Mouse (Mus musculus) kidney, adult 11 months (tissue): ENCODE measurements around the gene Slc4a2.
A peak's percentile ranks its signal among the peaks of the same experiment; 100 is the strongest.

Experiments
- DNase-seq: peaks from one replicate; pipeline ENCODE4 v3.0.0; 2022

The Slc4a2 gene

GRCm38 (mm10) chr5:24426556-24427284 is 3.1 kb downstream of the Slc4a2 start:
- DNase-seq: peak; percentile 32

DNA sequence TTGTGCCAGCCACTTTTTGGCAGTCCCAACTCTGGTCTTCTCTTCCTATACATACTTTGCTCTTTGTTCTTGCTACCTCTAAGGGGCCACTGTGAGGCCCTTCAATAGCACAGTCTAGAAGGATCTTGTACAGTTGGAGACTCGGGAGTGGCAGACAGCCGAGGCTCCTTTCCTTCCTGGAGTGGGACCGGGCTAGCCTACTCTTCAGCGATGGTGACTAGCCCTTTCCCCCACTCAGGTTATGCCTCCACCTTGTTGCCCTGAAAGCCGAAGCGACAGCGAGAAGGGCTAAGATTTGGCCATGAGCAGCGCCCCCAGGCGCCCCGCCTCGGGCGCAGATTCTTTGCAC is 3.6 kb downstream of the Slc4a2 start:
- peak; percentile 40 for DNase-seq

- peak; percentile 94 for DNase-seq
Observed at GRCm38 (mm10) chr5:24427981-24428402, 4.4 kb downstream of the Slc4a2 start.

- no peak for DNase-seq
Observed at GRCm38 (mm10) chr5:24428596-24428995, 5.0 kb downstream of the Slc4a2 start.

DNA sequence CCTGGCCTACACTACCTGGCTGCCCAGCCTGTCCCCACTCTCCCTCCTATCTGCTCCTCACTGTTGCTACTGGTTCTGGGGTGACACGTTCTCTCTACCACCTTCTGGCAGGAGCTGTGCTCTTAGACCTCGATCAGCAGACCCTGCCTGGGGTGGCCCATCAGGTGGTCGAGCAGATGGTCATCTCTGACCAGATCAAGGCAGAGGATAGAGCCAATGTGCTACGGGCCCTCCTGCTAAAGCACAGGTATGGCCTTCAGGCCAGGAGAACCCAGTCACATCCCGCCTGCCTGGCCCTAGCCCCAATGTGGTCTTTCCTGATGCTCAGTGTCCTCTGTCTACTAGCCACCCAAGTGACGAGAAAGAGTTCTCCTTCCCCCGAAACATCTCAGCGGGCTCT is 10.4 kb downstream of the Slc4a2 start:
- DNase-seq: no peak

DNA sequence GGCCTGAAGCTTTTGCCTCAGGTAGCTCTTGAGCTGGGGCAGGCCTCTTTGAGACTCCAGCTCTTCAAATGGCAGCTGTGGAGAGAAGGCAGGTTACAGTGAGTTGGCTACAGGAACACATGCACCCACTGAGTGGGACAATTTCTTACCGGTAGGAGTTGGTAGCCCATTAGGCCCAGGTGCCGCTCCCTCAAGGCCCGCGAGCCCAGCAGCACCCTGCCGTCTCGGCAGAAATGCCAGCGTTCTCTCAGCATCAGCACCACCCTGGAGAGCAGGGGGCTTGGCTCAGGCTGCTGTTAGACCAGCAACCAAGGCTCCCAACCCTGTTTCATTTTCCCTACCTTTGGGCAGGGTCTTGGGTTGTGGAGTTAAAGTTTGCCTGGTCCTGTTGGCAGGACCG is 17.6 kb downstream of the Slc4a2 start:
- no peak for DNase-seq

DNA sequence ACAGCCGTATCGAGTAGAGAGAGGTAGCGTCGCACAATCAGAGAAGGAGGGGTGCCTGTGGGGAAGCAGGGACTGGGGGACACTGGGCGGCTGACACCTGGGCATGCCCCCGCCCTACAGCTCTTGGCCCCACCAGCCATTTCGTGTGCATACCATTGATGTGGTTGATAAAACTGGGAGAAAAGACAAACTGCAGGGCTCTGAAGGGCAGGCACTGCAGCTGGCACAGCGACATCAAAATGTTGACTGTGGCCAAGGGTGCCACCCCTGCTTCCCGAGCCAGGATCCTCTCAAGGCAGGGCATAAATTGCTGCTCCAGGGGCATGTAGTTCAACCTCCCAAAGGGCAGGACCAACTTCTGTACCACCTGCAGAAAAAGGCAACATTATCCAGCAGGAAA is 18.4 kb downstream of the Slc4a2 start:
- DNase-seq: no peak

- DNase-seq: peak; percentile 4
Observed at GRCm38 (mm10) chr5:24443204-24443603, 19.6 kb downstream of the Slc4a2 start.

DNA sequence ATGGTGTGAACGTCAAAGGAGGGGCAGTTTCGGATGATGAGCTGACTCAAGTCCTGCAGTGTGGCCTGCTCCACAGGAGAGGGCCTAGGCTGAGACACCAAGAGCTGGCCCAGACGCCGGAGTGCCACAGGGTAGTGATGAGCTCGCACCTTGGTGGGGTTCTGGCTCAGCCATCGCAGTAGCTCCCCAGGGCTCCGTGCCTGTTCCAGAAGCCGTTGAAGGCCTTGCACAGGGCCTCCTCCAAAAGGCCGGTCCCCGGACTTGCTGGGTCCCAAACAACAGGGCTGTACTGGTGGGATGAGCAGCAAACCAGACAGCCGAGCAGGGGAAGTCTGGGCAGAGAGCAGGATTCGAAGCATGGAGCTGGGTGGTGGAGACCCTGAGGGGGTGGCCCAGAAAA is 20.3 kb downstream of the Slc4a2 start:
- peak; percentile 31 for DNase-seq

DNA sequence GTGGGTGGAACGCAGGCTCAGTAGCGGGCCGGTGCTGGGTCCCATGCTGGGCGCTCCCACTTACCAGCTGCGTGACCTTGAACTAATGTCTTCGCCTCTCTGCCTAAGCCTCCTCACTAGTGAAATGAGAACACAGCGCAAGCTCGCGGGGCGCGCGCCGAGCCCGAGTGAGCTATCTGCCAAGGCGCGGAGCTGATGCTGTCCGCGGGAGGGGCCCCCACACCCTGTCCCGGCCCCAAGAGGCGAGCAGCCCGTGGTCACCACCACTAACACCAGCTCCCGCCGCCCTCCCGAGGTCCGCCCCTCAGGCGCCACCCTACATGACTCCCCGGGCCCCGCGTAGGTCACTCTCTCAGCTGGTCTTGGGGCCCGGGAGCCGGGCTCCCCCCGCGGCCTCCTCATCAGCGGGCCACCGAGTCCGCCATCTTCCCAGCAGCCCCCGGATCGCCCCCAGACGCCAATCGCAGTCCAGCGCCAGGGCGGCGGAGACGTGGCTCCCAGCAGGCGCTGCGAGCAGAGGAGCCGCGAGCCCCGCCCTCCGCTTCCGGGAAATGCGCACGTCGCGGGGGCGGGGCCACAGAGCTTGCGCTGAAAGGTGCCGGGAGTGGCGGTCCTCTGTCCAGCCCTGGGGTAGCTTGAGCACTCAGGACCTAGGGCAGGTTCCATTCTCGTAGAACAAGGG is 21.2 kb downstream of the Slc4a2 start, which contains the start of gene Fastk:
Gene Fastk (minus strand): TSS at position 542 of the 682 bp plus-strand sequence.
- DNase-seq: peak; percentile 92

DNA sequence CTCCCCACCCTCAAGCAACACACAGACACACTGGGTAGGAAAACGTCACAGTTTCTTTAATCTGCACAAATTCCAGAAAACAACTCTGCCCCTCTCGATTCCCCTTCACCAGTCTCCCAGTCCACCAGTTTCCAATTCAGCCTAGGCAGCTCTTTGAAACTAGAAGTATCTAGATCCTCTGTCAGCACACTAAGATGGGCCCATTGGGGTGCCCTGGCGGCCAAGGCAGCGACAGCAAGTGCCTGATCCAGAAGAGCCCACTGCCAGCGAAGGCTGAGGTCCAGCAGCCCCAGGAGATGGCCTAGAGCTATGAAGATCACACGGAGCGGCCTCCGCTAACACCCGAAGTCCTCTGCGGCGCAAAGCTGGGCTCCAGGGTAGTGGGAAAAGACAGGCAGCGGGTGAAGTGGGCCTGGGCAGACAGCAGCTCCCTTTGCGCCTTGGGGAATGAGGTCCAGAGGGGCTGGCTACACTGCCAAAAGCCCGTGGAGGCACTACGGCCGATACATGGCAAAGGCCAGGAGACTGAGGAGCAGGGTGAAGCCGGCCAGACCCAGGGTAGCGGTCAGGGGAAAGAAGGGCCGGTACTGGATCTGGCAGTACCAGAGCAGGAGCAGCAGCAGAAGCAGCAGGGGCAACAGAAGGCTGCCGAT is 21.9 kb downstream of the Slc4a2 start:
- DNase-seq: no peak

- DNase-seq: no peak
Observed at GRCm38 (mm10) chr5:24446630-24447029, 23.0 kb downstream of the Slc4a2 start.

DNA sequence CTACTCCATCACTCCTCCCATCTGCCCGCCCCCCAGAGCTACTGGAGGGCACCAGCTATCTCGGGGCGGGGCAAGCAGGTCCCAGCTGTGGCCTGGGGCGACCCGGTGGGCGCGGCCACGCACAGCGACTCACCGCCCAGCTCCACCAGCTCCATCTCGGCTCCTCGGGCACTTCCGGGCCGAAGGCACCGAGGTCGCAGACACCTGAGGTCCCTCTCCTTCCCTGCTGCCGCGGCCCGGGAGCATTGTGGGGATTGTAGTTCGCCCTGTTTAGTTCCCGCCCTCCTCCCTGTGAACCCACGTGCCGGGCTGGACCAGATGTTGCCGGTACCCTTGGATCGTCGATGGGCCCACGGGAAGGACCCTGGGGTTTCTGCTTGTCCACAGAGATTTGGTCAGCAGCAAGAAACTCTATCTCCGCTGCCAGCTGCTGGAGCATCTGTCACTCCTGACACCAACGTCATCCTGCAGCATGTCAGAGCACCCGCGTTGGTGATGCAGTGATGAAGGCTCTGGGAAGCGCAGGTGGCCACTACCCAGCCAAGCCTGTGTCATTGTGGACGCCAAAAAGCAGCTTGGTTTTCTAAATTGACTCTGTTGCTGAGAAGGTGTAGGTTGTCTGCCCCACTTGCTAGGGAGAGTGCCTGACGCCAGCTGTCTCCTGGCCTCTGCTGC is 24.1 kb downstream of the Slc4a2 start, which contains the start of gene Tmub1:
Gene Tmub1 (minus strand): TSS at position 231 of the 675 bp plus-strand sequence.
- peak; percentile 94 for DNase-seq

DNA sequence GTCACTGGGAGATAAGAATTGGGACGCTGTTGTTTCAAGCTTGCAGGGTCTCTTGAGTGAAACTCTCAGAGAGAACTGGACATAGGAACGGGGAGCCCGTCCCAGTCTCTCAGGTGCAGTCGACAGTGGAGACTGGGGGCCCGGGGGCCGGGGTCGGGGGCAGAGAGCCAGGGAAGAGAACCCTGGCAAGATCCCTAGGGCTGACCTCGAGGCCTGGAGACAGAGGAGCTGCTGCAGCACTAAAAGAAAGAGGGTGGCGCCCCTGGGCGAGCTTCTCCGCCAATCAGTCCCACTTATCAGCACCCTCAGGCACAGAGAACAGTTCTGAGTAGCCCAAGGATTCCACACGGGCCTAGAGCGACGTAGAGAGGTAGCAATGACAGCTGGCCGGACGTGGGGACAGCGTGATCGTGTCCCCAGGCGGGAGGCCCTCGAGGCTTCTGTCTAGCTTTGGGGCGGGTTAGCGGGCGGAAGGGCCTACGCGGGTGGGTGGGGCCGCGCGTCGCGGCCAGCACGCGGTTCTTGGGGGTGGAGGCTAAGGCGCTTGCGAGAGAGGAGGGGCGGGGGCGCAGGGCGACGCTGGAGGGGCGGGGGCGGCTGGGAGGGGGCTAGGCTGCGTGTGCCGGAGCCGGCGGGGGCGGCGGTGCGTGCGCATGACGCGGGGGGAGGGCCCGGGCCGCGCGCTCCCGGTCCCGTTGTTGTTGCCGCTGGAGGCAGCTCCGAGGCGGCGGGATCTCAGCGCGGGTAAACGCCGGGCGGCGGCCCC is 27.8 kb downstream of the Slc4a2 start:
- DNase-seq: peak; percentile 75

DNA sequence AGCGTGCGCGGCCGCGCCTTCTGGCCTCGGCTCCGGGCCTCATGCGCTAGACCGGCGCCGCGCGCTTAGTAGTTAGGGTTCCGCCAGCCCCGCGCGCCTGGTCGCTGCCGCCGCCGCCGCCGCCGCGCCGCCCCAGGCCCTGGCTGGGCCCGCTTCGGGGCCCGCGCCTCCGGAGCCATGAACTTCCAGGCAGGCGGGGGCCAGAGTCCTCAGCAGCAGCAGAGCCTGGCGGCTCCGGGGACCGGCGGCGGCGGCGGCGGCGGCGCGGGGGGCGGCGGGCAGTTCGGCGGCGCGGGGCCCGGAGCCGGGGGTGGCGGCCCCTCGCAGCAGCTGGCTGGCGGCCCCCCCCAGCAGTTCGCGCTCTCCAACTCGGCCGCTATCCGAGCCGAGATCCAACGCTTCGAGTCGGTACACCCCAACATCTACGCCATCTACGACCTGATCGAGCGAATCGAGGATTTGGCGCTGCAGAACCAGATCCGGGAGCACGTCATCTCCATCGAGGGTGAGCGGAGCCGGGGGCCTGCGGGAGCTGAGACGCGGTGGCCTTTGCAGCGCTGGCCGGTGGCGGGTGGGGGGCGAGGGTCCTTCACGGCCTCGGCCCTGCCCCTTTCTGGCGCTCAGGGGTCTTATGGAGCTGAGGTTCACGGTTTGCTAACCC is 28.5 kb downstream of the Slc4a2 start, which contains the start of gene Agap3:
Gene Agap3 (plus strand): TSS at position 148 of the 661 bp plus-strand sequence.
- no peak for DNase-seq

GRCm38 (mm10) chr5:24452691-24453233 is 29.1 kb downstream of the Slc4a2 start:
- DNase-seq: no peak

DNA sequence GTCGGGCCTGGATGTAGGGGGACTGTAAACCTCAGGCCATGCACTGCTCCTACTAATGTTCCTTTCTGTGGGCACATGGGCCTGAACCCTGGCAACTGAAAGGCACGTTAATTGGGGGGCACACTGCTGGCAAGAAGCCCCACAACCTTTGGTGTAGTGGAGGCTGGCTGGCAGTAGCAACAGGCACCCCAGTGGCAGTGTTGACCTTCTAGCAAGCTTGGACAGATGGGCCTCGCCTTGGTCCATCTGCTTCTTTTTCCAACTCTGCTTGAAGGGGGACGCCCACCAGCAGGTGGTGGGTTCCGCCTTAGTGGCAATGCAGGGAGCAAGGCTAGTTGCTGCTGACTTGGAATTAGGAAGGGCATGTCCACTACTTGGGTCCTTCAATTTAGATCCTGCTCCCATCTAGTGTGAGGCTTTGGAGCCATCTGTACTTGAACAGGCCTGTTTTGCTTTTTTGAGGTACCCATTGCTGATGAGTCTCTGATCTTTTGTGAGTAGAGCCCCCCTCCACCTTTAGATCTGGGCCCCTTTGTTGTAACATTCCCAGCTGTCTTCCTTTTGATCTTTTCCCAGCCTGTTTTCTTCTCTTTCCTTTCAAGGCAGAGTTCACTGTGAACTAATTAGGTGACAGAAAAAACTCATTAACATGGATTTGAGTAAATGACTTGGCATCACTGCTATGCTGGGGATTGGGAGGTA is 29.8 kb downstream of the Slc4a2 start:
- DNase-seq: no peak

DNA sequence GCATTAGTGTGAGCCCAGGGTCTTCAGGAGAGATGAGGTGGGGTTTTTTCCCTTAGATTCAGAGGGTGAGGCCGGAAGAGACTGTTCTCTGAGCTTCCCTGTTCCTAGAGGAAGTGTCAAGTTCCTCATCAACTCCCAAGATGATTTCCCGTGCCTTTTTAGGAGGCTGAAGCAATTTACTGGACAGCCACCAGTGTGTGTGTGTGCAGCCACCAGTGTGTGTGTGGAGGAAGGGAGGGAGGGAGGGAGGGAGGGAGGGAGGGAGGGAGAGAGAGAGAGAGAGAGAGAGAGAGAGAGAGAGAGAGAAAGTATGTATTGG is 30.3 kb downstream of the Slc4a2 start:
- DNase-seq: no peak

- no peak for DNase-seq
Observed at GRCm38 (mm10) chr5:24455076-24455475, 31.4 kb downstream of the Slc4a2 start.

GRCm38 (mm10) chr5:24455613-24456012 is 32.0 kb downstream of the Slc4a2 start:
- no peak for DNase-seq

DNA sequence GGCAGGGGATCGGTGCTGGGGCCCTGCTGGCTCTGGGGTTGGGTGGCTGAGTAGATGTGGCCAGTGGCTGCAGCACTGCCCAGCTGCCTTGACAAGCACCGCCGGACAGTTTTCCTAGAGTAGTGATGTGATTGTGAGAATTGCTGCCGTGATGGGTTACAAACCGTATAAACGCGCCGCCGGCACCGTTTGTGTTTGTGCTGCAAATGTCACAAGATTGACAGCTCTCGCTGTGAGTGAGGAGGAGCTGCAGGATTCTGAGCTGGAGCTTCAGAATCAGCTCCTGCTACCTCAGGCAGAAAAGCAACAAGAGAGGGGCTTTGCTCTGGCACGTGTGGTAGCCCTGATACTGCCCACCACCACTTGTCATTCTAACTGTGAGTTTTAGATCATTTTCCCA is 43.1 kb downstream of the Slc4a2 start:
- DNase-seq: no peak
